Mouse (Mus musculus) yolk sac, embryonic 10.5 days (tissue): ENCODE data around the gene Klf12.

ENCODE experiments used
- DNase-seq: peaks from one replicate; pipeline ENCODE4 v3.0.0-alpha.2; 2017; ENCODE audit warnings: low spot score

Gene Klf12

DNA sequence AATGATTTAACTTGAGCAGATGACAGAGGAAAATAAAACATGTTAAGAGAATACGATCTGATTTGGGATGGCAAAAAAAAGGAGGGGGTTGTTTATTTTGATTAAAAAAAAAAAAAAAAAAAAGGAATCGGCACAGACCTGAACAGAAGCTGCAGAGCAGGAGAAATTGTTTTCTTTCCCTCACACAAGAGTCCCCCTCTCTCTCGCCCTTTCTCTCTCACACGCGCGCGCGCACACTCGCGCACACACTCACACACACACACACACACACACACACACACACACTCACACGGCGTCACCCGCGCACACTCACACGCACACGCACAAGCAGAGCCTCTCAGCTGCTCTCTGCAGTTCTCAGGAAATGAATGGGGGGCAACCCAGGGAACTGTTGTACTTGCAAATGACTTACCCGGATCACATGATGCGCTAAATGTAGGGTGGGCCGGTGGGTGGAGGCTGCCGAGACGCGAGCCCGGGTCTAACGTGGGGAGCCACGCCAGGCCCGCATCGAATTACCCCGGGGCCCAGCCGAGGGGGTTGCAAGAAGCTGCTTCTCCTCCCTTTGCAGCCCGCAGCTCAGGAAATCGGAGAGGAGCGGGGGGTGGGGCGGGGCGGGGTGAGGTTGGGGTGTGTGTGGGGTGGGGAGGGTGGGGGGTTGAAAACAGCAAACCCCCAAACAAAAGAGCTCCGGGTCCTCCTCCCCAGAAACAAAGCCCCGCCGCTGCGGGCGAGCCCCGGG, at the start of gene Klf12:
TSS of gene Klf12 (minus strand) at position 561 of the 742 bp plus-strand sequence.
- DNase-seq: peak; percentile 84

DNA sequence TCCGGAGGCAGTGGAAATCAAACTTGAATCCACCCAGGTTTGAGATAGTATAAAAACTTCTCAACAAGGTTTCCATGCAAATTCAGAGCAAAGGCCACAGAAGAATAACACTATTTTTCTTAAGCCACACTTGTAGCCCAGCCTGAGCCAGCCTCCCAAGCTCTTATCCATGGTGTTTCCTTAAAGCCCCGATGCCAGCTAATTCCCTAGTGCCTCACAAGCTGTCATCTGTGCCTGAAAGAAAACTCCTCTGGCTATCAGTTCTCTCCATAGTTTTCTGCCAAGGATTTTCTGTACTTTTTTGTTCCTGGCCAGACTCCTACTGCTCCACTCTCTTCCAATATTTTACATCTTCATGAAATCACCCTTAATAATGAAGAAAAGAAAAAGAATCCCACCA, 48.9 kb upstream of the Klf12 start:
- DNase-seq: no peak

DNA sequence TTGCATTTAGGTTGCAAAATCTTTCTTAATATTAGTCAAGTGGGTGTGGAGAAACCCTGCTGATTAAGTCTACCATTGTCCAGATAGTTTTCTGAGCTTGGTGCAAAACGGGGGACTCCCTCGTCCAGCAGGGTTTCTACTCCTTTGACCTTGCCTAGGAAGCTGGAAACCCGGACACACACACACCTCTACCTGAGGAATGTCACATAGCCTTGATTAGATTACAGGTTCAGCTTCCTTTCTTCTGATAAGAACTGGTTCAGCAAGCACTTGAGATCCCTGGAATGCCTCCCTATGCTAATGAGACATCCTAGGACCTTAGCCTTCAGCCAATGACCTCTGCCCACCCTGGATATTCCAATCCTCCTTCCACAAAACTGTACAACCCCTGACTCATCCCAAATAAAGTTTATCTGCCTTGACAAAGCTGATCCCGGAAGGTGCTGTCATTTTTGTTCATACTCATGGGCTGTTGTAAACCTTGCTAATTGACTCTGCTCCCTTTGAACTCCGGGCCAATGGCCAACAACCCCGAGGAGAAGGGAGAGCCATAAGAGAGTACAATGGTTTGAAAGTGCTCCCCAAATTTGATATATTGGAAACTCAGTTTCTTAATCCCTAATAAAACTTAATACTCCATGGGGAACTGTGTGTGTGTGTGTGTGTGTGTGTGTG, 44.3 kb upstream of the Klf12 start:
- DNase-seq: peak; percentile 10

DNA sequence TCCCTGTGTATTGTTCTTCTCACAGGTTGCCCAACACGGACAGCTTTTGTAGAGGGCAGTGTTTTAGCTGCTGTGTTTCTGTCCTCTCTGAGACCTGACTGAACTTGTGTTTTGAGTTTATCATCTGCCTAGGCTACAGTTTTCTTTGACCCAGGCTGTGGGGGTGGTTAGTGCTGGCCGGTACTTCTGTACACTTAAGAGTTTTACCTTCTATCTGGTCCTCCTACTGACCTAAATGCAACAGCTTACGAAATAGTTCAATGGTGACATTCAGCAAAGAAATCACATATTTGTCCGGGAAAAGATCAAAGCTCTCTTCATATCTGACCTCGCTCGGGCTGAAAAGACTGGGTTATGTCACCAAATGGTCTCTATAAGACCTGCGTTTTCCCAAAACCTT, 39.8 kb upstream of the Klf12 start:
- no peak for DNase-seq

DNA sequence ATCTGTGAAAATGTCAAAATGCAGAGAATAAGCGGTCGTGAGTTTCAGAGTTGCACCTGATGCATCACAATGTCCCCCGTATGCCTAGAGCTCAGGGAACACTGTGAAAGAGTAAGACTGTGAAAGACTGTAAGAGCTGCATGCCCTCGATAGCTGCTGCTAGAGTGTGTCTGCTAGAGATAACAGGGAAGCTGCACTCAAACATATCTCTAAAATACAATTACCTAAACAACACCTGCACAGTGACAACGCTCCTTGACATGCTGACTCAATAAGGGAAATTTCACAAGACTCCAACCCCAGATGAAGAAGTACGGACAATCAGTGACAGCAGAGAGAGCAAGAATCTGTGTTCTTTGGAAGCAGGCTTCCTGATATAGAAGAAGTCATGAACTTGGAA, 37.5 kb upstream of the Klf12 start:
- no peak for DNase-seq

DNA sequence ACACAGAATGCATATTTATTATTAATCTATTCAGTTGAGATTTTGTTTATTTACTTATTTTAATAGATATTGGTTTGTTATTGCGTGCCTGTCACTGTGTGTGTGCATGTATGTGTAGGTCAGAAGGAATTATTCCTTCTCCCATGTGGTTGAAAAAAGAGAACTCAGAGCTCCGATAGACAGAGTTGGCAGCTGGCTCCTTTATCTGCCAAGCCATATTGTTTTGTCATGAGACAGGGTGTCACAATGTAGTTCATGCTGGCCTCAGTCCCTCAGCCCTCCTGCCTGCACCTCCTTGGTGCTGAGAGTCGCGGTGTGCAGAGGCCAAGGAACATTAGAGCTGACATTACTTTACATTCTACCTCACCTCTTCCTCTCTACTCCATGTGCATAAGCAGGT, 32.3 kb upstream of the Klf12 start:
- no peak for DNase-seq

DNA sequence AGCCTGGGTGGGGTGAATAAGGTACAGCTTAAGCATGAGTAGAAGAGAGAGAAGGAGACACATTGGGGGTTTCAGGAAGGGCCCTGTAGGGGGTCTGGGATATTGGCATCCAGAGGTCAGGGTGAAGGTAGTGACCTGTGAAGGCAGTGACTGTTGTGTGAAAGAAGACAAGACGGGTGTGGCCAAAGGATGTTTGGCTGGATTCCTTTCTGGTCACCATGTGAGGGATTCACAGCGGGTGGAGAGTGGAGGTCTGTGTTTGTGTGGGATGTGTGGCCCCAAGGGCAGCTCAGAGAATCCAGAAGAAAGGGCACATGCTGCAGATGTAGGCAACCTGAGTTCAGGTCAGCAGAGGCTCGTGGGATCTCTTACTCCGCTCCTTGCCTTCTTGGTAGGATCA, 29.6 kb upstream of the Klf12 start:
- DNase-seq: no peak

DNA sequence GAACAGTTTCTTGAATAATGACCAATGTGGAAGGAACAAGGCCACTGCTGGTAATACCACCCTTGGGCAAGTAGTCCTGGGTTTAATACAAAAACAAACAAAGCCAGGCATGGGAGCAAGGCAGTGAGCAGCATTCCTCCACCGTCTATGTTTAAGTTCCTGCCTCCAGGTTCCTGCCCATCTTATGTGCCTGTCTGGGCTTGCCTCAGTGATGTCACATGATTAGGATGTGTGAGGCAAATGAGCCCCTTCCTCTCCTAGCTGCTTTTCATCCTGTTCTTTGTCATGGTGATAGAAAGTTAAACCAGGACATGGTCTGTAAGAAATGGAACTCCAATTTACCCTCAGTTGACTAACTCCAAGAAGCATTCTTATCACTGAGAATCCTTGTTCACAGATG, 16.4 kb upstream of the Klf12 start:
- DNase-seq: no peak

DNA sequence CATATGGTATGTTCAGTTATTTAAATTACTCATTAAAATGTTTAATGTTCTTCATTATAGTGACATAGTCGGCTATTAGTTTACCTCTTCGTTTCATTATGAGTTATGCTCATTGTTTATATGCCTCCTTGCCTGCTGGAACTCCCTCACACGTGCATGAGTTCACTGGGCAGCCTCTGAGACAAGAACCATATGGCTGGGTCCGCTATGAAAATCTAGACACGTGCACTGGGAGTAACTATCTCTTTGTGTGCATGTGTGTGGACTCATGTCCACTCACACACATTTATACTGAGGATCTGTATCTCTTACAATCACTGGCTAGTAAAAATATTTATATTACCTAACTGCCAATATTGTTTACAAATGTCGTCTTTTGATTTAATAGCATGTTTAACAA, 14.4 kb upstream of the Klf12 start:
- no peak for DNase-seq

DNA sequence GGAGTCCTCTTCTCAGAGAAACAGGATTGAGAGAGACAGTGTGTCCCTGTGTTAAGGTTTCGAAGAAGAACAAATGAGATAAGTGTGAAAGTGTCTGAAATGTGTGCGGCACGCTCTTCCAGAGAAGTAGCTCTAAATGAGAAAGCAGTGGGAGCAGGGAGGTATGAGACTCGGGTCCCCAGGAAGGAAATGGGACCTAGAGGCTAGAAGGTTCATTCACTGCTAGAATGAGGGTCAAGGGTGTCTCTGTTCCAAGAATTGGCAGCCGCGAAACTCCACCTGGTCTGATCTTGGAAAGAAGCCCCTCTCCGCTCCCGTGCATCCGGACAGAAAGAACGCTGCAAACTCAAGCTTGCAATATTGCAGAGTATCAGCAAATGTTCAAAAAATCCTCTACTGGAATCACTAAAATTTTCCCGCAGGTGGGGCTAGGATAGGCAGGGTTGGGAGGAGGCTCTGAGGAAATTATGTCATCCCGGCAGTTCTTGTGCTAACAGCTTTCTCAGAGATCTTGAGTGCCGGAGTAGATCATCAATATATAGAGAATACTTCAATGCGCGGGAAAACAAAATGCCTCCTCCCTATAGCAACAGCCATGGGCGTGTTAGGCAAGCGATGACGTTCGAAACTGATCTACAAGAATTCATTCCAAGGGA, 2.2 kb upstream of the Klf12 start:
- DNase-seq: peak; percentile 23

DNA sequence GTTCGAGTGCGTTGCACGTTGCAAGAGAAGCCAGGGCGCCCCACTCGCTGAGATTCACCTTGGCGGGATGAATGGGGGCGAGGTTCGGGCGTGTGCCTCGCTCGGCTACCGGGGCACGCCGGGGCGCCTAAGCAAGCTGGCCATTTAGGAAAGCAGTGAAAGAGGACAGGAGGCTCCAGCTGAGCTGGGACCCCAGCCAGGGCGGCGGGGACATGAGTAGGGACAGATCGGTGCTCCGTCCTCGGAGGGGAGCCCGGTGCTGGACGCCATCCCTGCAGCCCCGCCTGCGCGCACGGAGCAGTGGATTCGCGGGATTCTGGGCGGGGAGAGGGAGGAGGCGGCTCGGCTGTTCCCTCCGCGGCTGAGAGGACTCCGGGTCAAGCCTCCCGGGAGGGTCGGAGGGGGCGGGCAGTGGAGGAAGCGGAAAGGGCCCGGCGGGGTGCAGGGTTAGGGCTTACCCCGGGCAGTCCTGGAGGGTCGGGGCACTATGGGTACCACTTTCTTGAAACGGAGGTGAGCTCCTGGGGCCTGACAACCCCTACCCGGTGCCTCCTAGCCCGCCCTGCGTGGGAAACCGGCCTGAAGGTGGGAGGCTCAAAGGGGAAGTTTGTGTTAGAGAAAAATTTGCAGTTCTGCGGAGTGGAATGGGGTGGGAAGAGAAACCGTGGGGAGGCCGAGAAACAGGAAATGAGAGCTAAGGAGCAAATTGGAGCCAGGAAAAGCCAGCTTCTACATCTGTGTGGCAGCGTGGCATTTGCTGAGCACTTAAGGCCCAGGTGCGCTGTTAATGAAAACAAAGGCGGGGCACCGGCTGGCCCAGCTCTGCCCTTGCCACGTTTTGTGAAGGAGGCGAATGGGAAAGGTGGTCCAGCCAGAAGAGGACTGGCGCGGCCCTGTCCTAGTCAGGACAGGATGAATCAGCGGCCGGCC, 1.4 kb upstream of the Klf12 start:
- peak; percentile 83 for DNase-seq

DNA sequence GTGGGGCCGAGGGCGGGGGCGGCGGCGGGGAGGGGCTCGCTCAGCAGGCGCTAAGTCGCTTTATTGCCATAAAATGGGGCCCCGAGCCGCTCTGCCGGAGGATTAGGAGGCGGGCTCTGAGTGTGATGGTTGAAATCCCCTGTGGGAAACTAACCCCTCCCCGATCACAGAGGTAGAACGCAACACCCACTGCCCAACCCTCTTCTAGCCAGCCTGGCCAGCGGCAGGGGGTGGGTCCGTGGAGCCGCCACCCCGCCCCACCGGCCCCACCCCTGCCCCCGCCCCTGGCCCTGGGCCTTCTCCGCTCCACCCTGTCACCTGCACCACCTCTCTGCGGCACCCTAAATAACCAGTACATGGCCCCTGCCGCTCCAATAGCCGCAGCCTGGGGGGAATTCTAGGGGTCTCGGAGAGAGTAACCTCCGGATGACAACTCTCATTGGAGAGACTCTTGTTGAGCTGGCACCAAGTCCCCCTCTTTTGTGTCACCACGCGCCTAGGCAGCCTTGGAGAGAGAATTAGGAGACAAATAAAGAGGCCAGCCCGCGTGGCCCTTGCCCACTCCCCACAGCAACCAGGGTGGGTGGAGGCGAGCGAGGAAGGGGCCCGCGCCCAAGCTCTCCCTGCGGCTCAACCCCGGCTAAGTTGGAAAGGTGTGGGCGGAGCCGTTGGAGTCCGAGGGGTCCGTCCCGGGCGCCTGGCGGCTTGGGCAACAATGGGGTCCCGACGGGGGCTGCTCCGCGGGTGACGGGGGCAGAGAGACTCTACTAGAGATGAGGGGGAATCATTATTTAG, 579 bp upstream of the Klf12 start:
- peak; percentile 90 for DNase-seq

DNA sequence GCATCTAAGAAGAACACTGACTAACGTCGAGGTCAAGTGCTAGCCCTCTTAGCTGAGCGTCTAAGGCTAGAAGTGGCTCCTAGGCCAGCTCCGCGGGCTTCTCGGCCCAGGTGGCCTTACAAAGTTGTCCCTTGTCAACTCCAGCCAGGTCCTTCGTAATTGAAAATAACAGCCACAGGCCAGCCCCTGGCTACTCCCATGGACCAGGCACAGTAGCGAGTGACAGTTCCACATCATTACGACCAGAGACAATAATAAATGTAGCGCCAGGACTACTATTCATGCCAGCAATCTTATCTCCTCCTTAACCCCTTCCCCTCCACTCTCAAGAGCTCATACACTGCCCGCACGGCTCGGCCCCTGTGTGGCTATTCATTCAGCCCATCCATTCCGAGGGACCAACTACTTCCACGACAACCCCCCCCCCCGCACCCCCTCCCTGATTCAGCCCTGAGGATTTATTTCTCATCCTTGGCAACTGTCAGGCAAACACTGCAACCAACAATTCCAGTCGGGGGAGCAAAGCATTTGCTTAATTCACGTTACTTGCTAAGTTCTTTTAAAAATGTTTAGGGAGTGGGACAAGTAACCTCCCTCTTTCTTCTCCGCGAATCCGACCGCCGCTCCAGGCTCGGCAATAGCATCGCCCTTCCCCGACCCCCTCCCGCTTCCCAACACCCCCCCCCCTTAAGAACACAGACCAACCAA, 914 bp downstream of the Klf12 start:
- DNase-seq: peak; percentile 27

DNA sequence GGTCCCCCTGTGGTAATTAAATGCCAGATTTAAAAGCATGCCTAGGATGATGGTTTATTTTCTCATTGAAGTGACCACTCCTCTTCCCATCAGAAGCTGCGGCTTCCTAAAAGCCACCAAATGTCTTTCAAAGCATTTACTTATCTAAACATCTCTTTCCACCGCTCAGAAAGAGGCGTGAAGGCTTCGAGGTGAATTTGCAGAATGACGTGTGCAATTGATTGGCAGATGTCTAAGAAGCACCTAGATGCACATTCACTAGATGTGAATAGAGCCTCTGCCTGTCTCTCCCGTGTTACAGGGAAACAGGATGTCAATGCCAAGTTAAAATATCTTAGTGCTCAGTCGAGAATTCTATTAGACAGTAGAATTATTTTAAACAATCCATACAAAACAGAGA, 1.8 kb downstream of the Klf12 start:
- DNase-seq: no peak

DNA sequence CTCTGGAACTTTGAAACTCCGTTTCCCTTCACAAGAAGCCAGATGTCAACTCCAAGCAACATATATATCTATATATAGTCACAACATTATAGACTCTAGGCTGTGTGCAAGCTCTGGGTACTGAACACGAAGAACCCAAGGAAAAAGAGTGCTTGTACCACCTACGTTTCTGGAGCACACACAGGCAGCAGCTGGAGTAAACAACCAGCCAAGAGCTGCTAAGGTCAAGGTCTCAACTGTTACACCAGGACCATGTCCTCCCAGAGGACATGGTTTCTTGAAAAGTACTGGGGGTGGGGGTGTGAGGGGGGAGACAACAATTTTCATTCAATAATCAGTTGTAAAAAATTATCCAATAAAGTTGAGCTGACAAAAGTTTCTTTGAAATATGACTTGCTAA, 2.7 kb downstream of the Klf12 start:
- no peak for DNase-seq

DNA sequence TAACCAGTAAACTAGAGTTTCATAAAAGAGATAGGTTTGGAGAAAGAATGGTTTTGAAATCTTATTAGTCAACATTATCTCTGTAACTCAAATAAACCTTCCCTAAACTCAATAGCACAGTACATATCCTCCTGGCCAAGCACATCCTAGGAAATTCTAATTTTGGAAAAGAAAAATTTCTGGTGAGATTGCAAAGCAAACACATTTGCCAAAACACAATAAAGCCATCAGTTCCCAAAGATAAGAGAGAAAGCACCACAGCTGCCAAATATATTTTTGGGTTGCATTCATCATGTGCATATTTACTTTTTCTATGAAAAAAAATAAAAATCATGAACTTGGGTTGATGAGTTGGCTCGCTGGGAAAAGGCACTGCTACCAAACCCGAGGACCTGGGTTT, 10.3 kb downstream of the Klf12 start:
- no peak for DNase-seq

DNA sequence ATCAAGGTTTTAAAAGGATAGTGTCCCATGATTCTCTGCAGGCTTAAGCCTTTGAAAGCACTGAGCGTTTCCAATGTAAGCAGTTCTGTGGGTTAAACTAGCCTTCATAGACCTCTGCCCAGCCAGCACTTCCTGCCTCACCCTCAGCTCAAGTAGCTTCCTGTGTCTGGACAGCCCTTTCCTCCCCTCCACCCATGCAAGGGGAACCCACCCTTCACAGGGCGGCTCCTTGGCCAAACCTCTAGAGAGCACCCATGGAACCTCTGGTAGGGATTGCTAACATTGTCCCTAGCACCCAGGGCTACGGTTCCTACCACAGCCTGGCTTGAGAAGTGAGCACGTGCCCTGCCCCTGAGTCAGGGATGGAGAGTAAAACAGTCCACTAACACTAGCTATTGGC, 23.9 kb downstream of the Klf12 start:
- DNase-seq: no peak

DNA sequence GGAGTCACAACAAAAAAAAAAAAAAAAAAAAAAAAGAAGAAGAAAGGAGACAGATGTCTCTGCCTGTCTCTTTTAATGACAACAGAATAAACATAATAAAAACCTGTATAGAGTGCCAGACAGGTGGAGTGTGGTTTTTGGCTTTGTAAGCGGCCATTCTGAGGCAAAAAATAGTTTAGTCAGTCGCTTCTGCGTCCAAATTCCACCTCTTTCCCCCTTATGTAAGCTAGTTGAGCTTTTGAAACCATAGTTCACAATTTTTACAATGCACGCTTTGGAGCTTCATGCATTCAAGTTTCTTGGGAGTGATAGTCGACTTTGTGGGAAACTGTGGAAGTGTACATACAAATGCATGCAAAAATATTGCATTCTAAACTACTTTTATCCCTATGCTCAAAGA, 41.4 kb downstream of the Klf12 start:
- DNase-seq: no peak

DNA sequence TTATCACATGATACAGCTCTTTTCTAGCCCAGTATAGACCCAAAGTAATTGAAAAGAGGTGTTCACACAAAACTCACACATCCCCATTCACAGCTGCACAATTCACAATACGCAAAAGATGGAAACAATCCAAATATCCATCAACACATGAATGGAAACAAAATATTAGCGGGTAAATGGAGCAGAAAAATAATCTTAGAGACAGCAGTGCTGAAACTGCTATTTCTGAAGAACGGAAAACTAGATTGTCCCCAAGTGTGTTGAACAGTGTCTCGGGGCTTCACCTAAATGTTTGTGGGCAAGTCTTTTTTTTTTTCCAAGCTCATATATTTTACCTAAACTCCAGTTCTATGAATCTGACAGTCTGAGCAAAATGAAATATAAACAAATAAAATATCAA, 44.6 kb downstream of the Klf12 start:
- DNase-seq: no peak

DNA sequence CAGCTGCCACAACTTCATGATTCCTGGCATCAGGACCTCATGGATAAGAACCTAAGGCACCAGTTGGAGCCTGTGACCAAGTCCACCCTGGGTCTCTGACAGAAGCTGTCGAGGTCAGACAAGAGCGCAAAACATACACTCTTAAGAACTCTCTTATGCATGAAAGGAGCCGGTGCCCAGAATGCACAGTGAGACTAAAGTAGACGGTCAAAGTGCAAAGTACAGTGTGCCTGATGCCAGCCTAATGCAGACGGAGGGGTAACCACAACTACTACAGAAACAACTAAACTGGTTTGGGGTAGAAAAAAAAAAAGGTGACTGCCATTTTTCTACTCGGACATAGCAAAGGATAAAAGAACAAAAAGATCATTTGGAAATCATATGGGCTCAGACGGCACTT, 47.7 kb downstream of the Klf12 start:
- no peak for DNase-seq

DNA sequence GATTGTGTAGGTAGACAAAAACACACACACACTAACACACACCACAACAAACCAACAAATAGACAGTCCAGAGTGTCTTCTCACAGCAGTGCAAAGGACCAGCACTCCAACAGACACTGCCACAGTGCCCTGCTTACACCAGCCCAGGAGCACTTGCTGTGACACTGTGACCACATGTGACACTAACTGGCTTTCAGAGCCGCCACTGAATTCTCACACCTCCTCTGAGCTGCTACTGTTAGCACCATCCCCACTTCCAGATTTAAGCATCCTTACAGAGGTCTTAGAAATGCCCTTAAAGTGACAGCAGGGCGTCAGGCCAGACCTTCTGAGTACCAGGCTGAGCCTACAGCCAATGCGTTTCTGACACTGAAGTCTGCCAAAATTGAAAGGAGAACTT, 48.7 kb downstream of the Klf12 start:
- no peak for DNase-seq
